Mouse (Mus musculus) C2C12 (cell line): ENCODE data around the gene Capn15.

ENCODE experiments used
- MAX ChIP-seq: IDR thresholded peaks from one replicate; pipeline ENCODE4 v1.6.1; 2011; ENCODE audit warnings: mild to moderate bottlenecking, control low read depth
- USF1 ChIP-seq: IDR thresholded peaks from one replicate; pipeline ENCODE4 v1.6.1; 2011; ENCODE audit warnings: low read depth, mild to moderate bottlenecking, control low read depth, moderate library complexity

- TF ChIP-seq USF1 (no peak), MAX (no peak)
Observed at GRCm38 (mm10) chr17:25967652-25968051, 17.9 kb downstream of the Capn15 start.
